Mouse (Mus musculus): Measurements from ENCODE around the gene Kdm4b.
A peak's percentile ranks its signal among the peaks of the same experiment; 100 is the strongest.

Kdm4b gene

DNA sequence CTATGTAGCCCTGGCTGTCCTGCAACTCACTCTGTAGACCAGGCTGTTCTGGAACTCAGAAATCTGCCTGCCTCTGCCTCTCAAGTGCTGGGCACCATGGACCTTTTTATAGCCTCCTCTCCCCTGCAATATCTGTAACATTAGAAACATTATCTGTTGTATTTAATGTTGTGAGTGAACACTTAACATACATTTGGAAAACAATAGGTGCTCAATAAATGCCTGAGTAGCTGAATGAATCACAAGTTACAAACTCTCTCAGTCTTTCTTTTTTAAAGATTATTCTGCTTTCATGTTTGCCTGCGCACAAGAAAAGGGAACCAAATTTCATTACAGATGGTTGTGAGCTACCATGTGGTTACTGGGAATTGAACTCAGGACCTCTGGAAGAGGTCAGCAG lies 27.6 kb upstream of the Kdm4b start:
- no peak for DNase-seq (ENCODE audit: low read depth, low spot score)

DNA sequence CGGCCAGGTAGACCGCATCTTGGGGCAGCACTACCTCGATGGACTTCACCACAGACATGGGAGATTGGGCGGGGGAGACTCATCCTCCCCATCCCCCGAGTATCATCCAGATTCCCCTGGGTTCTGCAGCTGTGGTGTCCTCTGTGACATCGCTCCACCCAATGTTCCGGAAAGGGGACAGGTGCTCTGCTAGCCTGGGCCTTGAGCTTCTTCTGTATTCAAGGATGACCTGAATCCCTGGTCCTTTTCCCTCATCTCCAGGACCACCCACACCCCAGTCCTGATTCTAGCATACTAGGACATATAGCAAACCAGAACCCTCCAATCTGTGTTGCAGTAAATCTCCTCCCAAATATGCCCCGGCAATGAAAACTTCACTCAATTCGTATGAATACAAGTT lies 25.7 kb upstream of the Kdm4b start, which contains the start of gene Arrdc5:
Arrdc5 (minus strand) TSS at position 101 of the 400 bp plus-strand sequence.
- no peak for DNase-seq (ENCODE audit: low read depth, low spot score)

DNA sequence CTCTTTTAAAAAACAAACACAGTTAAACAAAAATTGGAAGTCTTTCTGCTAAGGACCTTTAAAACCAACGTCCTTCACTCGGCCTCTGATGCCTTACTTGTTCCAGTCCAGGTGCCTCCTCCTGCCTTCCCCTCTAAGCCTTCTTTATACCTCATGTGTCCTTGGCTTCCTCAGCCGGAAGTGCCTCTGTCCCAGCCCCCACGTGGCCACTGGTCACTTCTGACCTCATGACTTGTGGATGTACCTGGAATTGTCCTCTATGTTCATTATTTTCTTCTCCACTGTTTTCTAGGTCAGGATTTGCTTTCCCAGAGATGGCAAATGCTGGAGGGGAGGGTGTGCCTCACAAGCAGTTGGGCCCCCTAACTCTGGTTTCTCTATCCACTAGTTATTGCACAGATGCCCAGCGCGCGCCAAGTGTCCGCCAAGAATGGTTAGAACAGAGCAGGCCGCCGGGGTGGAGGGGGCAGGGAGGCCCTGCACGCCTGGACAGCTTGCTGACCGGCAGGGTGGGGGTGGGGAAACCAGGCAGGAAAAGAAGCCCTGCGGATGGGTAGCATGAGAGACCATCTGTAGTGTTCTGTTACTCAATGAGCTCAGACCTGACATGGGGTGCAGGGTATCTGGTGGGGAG lies 23.4 kb upstream of the Kdm4b start:
- no peak for DNase-seq (ENCODE audit: low read depth, low spot score)

GRCm38 (mm10) chr17:56303160-56303846 lies 22.6 kb upstream of the Kdm4b start, which contains the start of gene Uhrf1:
Gene Uhrf1 (plus strand): TSS chr17:56303321.
- DNase-seq (ENCODE audit: low read depth, low spot score), result peak; percentile 99

DNA sequence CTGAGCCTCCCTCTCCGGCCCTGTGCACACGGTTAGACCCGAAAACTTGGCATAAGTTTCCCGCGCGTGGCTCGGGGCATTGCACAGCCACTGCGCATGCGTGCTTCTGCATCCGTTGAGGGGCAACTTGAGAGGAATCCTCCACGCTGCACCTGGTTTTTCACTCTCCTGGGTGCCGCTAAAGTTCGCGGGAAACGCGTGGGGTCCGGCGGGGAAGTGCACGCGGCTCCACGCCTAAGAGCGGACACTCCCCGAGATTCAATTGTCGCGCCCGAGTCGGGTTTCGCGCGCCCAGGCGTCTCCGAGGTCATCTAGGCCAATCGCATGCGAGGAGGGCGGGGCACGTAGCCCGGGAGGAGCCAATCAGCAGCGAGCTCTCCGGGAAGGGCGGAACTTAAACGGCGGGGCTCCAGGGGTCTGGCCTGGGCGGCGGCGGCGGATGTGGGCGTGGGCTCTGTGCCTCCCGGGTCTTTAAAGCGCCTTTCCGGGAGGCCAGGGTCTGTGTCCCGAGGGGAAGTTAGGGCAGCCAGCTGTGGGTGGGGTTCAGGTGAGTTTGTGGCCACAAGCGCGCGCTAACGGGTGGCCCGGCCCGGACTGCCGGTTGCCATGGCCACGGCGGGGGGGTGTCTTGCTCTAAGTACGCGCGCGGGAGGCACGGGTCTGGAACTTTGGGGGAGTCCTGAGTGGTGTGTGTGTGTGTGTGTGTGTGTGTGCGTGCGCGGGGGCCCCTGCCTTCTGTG lies 21.8 kb upstream of the Kdm4b start:
- DNase-seq (ENCODE audit: low read depth, low spot score), result peak; percentile 99

- DNase-seq (ENCODE audit: low read depth, low spot score), result no peak
Measured at GRCm38 (mm10) chr17:56304718-56305117, 21.1 kb upstream of the Kdm4b start.

GRCm38 (mm10) chr17:56305156-56305555 lies 20.7 kb upstream of the Kdm4b start:
- no peak for DNase-seq (ENCODE audit: low read depth, low spot score)

DNA sequence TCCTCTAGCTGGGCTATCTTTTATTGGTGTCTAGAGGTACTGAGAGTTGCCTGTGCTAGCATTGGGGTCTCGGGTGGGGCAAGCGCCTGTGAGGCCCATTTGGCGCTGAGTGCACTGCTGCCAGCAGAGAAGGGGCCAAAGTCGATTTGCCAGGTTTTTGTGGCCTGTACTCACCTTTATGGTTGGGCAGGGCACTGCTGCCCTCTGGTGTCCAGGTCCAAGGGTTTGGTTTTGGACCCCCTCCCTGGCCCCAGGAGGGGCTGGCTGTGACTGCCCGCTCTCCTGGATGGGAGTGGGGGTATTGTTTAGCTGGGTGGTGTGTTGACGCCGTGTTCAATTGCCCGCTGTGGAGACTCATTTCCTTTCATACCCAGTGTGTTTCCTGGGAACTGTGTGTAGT lies 20.0 kb upstream of the Kdm4b start:
- DNase-seq (ENCODE audit: low read depth, low spot score), result no peak

- DNase-seq (ENCODE audit: low read depth, low spot score), result no peak
Measured at GRCm38 (mm10) chr17:56308088-56308487, 17.8 kb upstream of the Kdm4b start.

- no peak for DNase-seq (ENCODE audit: low read depth, low spot score)
Measured at GRCm38 (mm10) chr17:56309191-56309945, 16.5 kb upstream of the Kdm4b start.

DNA sequence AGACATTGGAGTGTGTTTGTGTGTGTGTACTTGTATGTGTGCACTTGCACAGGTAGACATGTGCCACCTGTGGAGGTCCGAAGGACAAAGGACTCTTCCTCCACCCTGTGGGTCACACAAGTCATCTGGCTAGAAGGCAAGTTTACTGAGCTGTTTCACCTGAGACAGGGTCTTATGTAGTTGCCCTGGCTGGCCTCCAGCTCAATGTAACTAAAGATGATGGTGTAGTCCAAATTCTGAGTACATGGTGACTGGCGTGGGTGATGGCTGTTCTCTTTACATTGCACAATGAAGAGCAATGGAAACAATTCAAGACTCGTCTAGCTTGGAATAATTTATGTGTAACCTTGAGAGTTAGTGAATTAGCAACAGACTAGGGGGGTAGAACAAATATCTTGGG lies 1.4 kb upstream of the Kdm4b start:
- no peak for DNase-seq (ENCODE audit: low read depth, low spot score)

DNA sequence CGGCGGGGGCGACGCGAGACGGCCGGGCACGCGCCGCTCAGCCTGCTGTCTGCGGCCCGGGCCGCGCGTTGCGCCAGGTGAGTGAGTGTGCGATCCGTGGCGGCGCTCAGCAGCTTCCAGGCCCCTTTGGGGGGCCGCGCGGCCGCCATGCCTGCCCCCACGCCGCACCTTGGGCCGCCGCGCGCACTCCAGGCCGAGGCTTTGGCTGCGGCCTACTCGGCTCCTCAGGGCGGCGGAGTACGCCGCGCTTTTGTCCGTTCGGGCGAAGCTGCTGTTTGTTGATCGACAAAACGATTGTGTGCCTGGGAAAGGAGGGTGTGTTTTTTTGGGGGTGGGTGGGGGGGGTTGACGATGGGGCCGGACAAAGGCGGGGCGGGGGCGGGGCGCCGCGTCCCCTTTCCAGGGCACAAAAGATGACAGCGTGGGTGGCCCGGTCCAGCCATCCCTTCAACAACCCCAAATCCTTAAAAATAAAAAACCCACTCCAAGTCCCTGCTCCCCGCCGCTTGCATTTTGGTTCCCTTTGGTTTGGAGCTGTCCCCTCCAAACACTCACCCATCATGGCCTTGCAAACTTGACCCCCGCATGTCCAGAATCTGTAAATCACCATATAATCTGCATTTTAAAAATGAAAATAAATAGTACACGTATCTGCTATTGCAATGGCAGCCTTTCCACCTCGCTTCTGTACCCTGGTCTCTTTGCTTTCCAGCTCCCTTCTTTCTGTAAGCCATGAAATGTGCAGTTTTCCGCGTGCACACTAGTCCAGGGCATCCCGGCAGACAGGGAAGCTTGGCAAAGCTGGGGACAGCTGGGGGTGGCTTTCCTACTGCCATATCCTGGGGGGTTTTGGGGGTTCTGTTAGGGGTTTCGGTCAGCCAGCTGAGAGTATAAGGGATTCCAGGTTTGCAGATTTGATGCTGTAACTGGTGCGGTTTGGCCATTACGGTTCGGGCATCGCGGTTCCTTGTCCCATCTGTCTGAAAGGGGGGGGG lies 588 bp downstream of the Kdm4b start:
- no peak for DNase-seq (ENCODE audit: low read depth, low spot score)

- no peak for DNase-seq (ENCODE audit: low read depth, low spot score)
Measured at GRCm38 (mm10) chr17:56329267-56329666, 3.4 kb downstream of the Kdm4b start.

GRCm38 (mm10) chr17:56330345-56330744 lies 4.5 kb downstream of the Kdm4b start:
- DNase-seq (ENCODE audit: low read depth, low spot score), result no peak

GRCm38 (mm10) chr17:56331256-56331655 lies 5.4 kb downstream of the Kdm4b start:
- DNase-seq (ENCODE audit: low read depth, low spot score), result no peak

- peak; percentile 67 for DNase-seq (ENCODE audit: low read depth, low spot score)
Measured at GRCm38 (mm10) chr17:56332987-56333386, 7.1 kb downstream of the Kdm4b start.

- peak; percentile 63 for DNase-seq (ENCODE audit: low read depth, low spot score)
Measured at GRCm38 (mm10) chr17:56337190-56337589, 11.3 kb downstream of the Kdm4b start.

GRCm38 (mm10) chr17:56337791-56338190 lies 11.9 kb downstream of the Kdm4b start:
- no peak for DNase-seq (ENCODE audit: low read depth, low spot score)

- peak; percentile 60 for DNase-seq (ENCODE audit: low read depth, low spot score)
Measured at GRCm38 (mm10) chr17:56338909-56339308, 13.0 kb downstream of the Kdm4b start.

DNA sequence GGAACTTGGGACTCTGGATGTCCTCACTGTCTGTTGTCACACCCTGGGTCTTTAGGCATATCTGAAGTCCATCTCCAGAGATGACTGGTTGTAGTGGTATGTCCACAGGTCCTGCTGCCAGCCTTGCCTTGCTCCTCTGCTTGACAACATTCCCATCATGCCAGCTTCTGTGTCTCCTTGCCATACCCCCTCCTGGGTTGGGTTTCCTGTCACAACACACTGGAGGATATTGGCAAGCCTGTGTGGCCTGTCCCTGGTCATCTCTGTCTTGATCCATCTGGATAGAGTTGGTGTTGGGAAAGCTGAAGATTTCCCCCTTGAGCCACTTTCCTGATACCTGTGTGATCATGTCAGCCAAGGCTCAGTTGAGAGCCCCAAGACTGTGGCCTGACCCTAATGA lies 14.9 kb downstream of the Kdm4b start:
- no peak for DNase-seq (ENCODE audit: low read depth, low spot score)

DNA sequence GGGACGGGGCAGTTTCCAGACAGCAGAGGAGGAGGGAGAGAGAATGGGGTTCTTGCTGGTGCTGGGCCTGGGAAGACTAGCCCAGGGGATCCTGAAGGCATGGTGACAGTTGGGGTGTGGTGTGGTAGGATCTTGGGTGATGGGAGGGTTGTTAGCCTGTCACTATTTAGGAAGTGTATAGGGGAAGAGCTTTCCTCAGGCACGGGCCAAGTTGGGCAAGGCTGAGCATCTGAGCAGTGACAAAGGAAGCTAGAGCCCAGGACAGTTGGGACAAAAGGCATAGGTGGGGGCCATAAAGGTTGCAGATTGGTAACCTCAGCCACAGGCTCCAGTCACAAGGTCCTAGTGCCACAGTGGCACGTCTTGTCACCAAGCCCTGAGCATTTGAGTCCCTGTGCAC lies 17.6 kb downstream of the Kdm4b start:
- no peak for DNase-seq (ENCODE audit: low read depth, low spot score)

Measured in R1 (cell line).